Mouse (Mus musculus) liver, embryonic 11.5 days (tissue): ENCODE measurements around the gene Atg9a. TPM values are rescaled to one million over a fixed set of nuclear protein-coding genes. Genes with fewer than 3 reads are reported as not detected.
A peak's percentile ranks its signal among the peaks of the same experiment; 100 is the strongest.

Source experiments
- ATAC-seq: fragments of 200-750 bp; cut with Nextera tagmentation; replicated peaks from 2 replicates; pipeline ENCODE4 v1.8.0; 2017; ENCODE audit warnings: moderate number of reproducible peaks, mild to moderate bottlenecking, moderate TSS enrichment, moderate library complexity; ENCODE audit not compliant: low FRiP score
- DNase-seq: peaks from one replicate; pipeline ENCODE4 v3.0.0-alpha.2; 2017; ENCODE audit warnings: low spot score
- H3K27ac ChIP-seq: fragments of 300-500 bp; sonication (generic); 2 replicates; pipeline ENCODE4 v1.5.1; 2014; ENCODE audit warnings: mild to moderate bottlenecking, low read depth, low read length, control low read depth
- H3K27me3 ChIP-seq: fragments of 300-500 bp; sonication (generic); replicated peaks from 2 replicates; pipeline ENCODE4 v1.6.1; 2014; ENCODE audit warnings: low read length, mixed read lengths; ENCODE audit not compliant: control insufficient read depth, insufficient read depth
- H3K36me3 ChIP-seq: fragments of 300-500 bp; sonication (generic); 2 replicates; pipeline ENCODE4 v1.6.1; 2014; ENCODE audit warnings: mild to moderate bottlenecking, low read length, moderate library complexity, mixed read lengths; ENCODE audit not compliant: control insufficient read depth, insufficient read depth
- H3K4me1 ChIP-seq: fragments of 300-500 bp; sonication (generic); replicated peaks from 2 replicates; pipeline ENCODE4 v1.6.1; 2014; ENCODE audit warnings: low read length, mixed read lengths; ENCODE audit not compliant: control insufficient read depth, insufficient read depth
- H3K4me2 ChIP-seq: fragments of 300-500 bp; sonication (generic); 2 replicates; pipeline ENCODE4 v1.6.1; 2014; ENCODE audit warnings: mild to moderate bottlenecking, control low read depth, moderate library complexity
- H3K4me3 ChIP-seq: fragments of 300-500 bp; sonication (generic); 2 replicates; pipeline ENCODE4 v1.5.1; 2014; ENCODE audit warnings: low read depth, low read length, control low read depth
- H3K9ac ChIP-seq: fragments of 300-500 bp; sonication (generic); 2 replicates; pipeline ENCODE4 v1.6.1; 2014; ENCODE audit warnings: low read depth, low read length, control low read depth
- H3K9me3 ChIP-seq: fragments of 300-500 bp; sonication (generic); 2 replicates; pipeline ENCODE4 v1.6.1; 2016; ENCODE audit warnings: low read length, inconsistent platforms, mixed read lengths; ENCODE audit not compliant: control insufficient read depth
- WGBS: fragments of 180-500 bp; shearing (Covaris S2); extraction: QIAGEN DNeasy Blood & Tissue Kit; methylation state at CpG from one replicate; pipeline ENCODE4 v1.1.7; 2014; 5-methylcytosine and 5-hydroxymethylcytosine counted together
- polyA plus RNA-seq: library from polyadenylated mRNA; unstranded; fragments of >200 nt; fragmentation: Nextera tagmentation; extraction: Ambion mirVana; gene quantifications from 2 replicates; pipeline ENCODE4 v1.2.1, GENCODE M21; 2014

The Atg9a gene
- polyA plus RNA-seq, 1 experiment from 2014 or later, result 24.1 TPM

DNA sequence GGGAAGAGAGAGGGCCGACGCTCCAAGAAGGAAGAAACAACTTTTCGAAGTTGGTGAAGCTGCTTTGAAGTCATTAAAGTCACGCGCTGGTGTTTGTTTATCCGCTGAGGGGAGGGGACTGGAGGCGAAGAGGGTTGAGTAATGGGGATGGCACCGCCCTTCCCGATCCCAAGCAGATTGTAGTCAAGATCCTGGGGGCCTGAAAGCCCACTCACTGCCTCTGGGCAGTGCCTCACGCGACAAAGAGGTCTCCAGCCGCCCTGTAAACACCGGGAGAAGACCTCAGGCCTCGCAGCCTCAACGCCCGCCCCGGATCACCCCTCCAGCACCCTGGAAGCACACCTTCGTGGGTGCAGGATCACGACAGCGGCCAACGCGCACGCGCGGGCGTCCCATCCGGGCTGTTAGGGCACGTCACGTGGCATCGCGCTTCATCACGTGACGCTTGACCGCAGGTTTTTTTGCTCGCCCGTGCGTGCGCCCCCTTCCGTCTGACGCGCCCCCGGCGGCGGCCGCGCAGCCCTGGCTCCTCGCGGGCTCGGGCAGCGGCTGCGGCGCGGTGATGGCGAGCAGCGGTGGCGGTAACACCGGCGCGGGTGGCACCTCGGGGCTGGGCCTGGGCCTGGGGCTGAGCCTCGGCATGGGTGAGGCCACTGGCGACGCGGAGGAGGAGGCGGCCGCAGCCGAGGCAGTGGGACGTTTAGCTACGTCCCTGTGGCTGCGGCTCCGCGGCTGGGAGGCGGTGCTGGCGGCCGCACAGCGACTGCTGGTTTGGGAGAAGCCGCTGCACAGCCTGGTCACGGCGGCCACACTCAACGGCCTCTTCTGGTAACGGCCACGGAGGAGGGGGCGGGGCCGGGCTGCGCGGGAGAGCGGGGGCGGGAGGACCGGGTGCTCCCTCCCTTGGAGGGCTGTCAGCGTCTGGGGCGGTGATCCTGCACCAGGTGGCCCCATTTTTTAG, 49.4 kb downstream of the Atg9a start, which contains the start of the genes Cnppd1 and Retreg2:
Gene Cnppd1 (minus strand): TSS at position 411 of the 961 bp plus-strand sequence.
Gene Retreg2 (plus strand): TSS at position 478 of the 961 bp plus-strand sequence.
- Histone ChIP-seq H3K27me3 (no peaks in the 10 kb centered on the region), H3K4me3 (peak within 1 kb of the TSS; percentile 95), H3K36me3 (peaks cover 42% of the 10 kb centered on the region), H3K9me3 (no peaks in the 10 kb centered on the region), H3K4me1 (peaks cover 41% of the 10 kb centered on the region), H3K27ac (peak within 1 kb of the TSS; percentile 98), H3K9ac (peak within 1 kb of the TSS; percentile 97), H3K4me2 (peak within 1 kb of the TSS; percentile 93)
- ATAC-seq (peak; percentile 80), DNase-seq (peak; percentile 99)
- WGBS, result under 1% methylated on average over 91 of the region's 91 CpGs

DNA sequence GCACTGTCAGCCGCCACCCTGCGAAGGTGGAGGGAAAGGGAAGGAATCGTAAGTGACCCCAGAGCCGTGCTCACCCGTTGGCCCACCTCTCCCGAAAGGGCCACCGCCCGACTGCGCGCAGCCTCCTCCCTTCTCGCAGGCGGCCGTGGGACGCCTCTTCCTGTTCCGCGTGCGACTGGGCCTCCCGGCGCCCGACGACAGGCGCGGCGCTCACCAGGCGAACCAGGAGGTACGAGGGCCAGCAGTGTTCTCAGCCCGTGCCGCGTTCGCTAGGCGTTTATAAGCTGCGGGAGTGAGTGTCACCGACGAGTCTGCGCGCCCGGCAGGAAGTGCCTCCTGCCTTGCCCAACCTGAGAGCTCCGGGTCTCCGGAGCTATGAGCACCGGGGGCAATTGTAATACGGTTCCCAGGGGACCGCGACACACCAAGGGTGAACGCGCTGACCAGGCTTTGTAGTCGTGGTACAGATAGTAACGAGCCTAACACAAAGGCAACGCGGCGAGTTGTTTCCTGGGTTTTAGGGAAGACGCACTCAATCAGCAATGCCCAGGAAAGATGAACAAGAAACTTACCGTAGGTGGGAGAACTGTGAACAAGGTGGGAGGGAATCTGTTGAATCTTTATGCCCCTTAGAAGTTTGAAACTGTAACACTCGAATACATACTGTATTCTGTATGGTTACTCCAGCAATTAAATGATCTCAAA, 50.4 kb downstream of the Atg9a start:
- peak; percentile 74 for DNase-seq
- H3K9ac ChIP-seq, result peak overlapping the region; percentile 97
- WGBS, result under 1% methylated on average over 53 of the region's 53 CpGs
- H3K4me2 ChIP-seq, result peak overlapping the region; percentile 93
- peak overlapping the region; percentile 98 for H3K27ac ChIP-seq
- H3K27me3 ChIP-seq, result no peaks in the 10 kb centered on the region
- H3K36me3 ChIP-seq, result peaks cover 35% of the 10 kb centered on the region
- H3K4me1 ChIP-seq, result peaks cover 48% of the 10 kb centered on the region
- peak; percentile 36 for ATAC-seq
- peak overlapping the region; percentile 95 for H3K4me3 ChIP-seq
- H3K9me3 ChIP-seq, result no peaks in the 10 kb centered on the region

DNA sequence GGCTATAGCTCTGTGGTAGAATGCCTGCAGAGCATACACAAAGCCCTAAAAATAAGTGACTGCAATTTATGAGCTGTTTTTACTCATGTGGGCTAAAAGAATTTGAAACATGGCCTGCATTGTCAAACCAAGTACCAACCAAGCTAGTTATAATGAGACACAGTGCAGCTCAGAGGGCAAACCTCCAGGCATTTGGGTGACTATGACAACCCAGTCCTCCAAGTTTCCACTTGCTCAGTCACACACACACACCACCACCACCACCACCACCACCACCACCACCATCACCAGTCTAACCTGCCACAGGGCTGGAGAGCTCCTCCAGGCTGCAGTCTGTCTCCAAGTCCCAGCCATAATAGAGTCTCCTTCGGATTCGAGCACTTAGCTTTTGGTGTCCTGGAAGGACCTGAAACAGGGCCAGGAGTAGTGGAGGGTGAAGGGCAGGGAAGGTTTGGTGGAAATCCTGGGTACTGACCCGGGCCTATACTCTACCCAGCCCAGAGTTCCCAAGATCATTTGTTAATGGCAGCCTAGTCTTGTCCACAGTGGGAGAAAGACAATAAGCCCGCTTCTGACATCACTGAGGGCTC, 51.3 kb downstream of the Atg9a start:
- Histone ChIP-seq H3K4me1 (peaks cover 57% of the 10 kb centered on the region), H3K9ac (peak overlapping the region; percentile 97)
- WGBS, result 61% methylated on average over 4 of the region's 4 CpGs

DNA sequence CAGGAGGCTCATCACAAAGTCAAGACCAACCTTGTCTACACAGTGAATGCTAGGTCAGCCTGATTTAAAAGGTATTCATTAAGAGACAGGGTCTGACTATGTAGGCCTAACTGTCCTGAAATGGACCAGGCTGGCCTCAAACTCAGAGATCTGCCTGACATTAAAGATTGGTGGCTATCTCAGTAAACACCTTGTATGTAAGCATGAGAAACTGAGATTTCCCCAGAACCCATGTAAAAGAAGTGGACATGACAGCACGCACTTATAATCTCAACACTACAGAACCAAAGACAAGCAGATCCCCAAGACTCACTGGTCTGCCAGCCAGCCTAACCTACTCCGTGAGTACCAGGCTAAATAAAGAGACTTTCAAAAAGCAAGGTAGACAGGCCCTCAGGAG, 53.5 kb downstream of the Atg9a start:
- peak overlapping the region; percentile 93 for H3K4me2 ChIP-seq
- H3K27me3 ChIP-seq, result no peaks in the 10 kb centered on the region
- H3K4me1 ChIP-seq, result peaks cover 51% of the 10 kb centered on the region
- no peak overlapping the region for H3K4me3 ChIP-seq
- DNase-seq (no peak), ATAC-seq (no peak)
- 0 out of 2 replicates have a peak overlapping the region, but pooled peaks have one; percentile 8 for H3K9ac ChIP-seq
- H3K27ac ChIP-seq, result peak overlapping the region; percentile 97
- H3K36me3 ChIP-seq, result peaks cover 25% of the 10 kb centered on the region
- no peaks in the 10 kb centered on the region for H3K9me3 ChIP-seq
- WGBS, result 78% methylated on average over 2 of the region's 2 CpGs

More for the DNA sequence above, 51.3 kb downstream of the Atg9a start:
- peak overlapping the region; percentile 98 for H3K27ac ChIP-seq
- no peaks in the 10 kb centered on the region for H3K27me3 ChIP-seq
- H3K36me3 ChIP-seq, result peaks cover 33% of the 10 kb centered on the region
- H3K4me3 ChIP-seq, result peak overlapping the region; percentile 95
- no peak for ATAC-seq
- DNase-seq, result no peak
- peak overlapping the region; percentile 93 for H3K4me2 ChIP-seq
- no peaks in the 10 kb centered on the region for H3K9me3 ChIP-seq

DNA sequence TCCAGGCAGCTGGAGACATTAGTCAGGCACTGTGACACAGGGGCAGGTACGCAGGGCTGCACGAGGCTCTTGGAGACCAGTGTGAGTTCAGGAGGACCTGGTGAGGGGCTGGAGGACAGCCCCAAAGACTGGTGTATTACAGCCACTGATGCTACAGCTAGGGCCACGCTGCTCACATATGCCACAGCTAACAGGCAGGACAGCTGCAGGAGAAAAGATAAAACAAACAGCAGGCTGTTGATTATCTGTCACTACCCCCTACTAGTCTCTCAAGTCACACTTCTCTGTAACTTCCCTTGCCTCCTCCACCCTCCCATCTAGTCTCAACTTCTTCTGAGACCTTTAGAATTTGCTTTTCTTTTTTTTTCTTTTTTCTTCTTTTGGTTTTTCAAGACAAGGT, 55.3 kb downstream of the Atg9a start:
- WGBS, result 31% methylated on average over 3 of the region's 3 CpGs
- peak overlapping the region; percentile 42 for H3K9ac ChIP-seq
- peaks cover 25% of the 10 kb centered on the region for H3K36me3 ChIP-seq
- DNase-seq (no peak), ATAC-seq (peak; percentile 94)
- peaks cover 53% of the 10 kb centered on the region for H3K4me1 ChIP-seq
- H3K4me2 ChIP-seq, result peak overlapping the region; percentile 93
- no peaks in the 10 kb centered on the region for H3K9me3 ChIP-seq
- H3K27me3 ChIP-seq, result no peaks in the 10 kb centered on the region; the same call in 1 of the 2 replicates
- peak overlapping the region; percentile 97 for H3K27ac ChIP-seq
- H3K4me3 ChIP-seq, result 0 out of 2 replicates have a peak overlapping the region, but pooled peaks have one; percentile 18

DNA sequence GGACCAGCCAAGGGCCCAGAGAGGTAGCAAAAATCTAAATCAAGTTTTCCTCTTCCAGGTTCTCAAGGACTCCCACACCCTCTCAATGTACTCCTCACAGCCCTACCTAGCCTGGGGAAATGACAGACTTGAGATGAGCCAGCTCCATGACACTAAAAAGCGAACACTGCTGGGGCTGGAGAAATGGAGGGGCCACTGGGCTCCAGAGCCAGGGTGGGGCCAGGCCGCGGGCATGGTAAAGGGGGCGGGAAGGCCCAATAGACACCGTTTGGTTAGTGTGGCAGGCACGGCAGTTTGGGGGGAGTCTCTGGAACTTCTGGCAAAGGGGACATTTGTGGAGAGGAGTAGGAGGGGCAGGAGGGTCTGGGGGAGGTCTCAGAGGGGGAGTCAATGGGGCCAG, 55.7 kb downstream of the Atg9a start:
- Histone ChIP-seq H3K27me3 (no peaks in the 10 kb centered on the region; the same call in 1 of the 2 replicates), H3K9me3 (no peaks in the 10 kb centered on the region), H3K4me2 (peak overlapping the region; percentile 50), H3K4me3 (0 out of 2 replicates have a peak overlapping the region, but pooled peaks have one; percentile 18), H3K9ac (peak overlapping the region; percentile 55), H3K4me1 (peaks cover 53% of the 10 kb centered on the region), H3K36me3 (peaks cover 25% of the 10 kb centered on the region), H3K27ac (peak overlapping the region; percentile 97)
- no peak for DNase-seq
- peak; percentile 70 for ATAC-seq
- WGBS, result 56% methylated on average over 6 of the region's 6 CpGs

DNA sequence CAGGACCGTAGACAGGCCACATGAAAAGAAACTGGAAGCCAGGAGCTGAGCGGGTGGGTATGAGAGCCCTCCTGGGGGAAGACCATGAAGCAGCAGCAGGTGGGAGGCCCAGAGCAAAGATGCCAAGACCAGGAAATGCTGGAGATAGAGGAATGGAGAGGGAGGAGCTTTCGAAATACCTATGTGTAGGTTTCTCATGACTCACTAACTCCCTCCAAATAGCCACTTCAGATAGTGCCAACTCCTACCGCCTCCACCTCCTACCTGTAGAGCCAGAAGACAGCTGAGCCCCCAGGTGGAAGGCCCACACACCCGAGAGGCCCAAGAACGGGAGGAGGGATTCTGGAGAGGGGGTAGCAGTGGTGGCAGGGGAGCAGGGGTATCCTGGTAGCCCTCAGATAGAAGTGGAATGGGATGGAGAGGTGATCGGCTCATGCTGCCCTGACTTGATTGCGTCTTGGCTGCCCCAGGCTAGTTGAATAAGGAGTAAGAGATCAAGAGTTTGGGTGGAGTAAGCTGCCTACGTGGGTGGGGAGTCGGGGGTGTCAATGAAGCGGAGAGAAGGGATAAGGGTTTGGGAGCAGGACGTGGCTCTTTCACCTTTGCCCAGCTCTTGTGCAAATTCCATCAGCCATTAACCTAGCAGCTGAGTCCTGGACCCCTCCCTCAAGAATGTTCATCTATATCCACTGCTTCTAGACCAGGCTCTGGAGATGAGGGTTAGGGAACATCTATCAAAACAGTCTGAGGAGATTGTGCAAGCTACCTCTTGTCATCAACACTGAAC, 58.4 kb downstream of the Atg9a start, which contains the start of gene Slc23a3:
Gene Slc23a3 (minus strand): TSS at position 470 of the 787 bp plus-strand sequence.
- no peak for DNase-seq
- no peaks in the 10 kb centered on the region; the same call in 1 of the 2 replicates for H3K27me3 ChIP-seq
- ATAC-seq, result no peak
- H3K4me1 ChIP-seq, result peaks cover 32% of the 10 kb centered on the region
- H3K27ac ChIP-seq, result no peak within 1 kb of the TSS
- no peak within 1 kb of the TSS for H3K9ac ChIP-seq
- H3K4me3 ChIP-seq, result no peak within 1 kb of the TSS
- 63% methylated on average over 12 of the region's 12 CpGs for WGBS
- H3K4me2 ChIP-seq, result no peak within 1 kb of the TSS
- H3K36me3 ChIP-seq, result peaks cover 13% of the 10 kb centered on the region
- H3K9me3 ChIP-seq, result no peaks in the 10 kb centered on the region
